Mouse (Mus musculus) lung, adult 2 months (tissue): ENCODE results near the gene Aifm2.

ENCODE experiments used
- CTCF ChIP-seq: fragments of 200-500 bp; IDR thresholded peaks from 2 replicates; pipeline ENCODE4 v1.5.1; 2011; ENCODE audit warnings: mild to moderate bottlenecking, low read length, control low read depth; ENCODE audit not compliant: insufficient read depth
- POLR2A ChIP-seq: fragments of 200-500 bp; IDR thresholded peaks from 2 replicates; pipeline ENCODE4 v1.6.1; 2011; ENCODE audit warnings: low read depth, mild to moderate bottlenecking, control low read depth, low read length, borderline replicate concordance; ENCODE audit errors: extremely low read depth

DNA sequence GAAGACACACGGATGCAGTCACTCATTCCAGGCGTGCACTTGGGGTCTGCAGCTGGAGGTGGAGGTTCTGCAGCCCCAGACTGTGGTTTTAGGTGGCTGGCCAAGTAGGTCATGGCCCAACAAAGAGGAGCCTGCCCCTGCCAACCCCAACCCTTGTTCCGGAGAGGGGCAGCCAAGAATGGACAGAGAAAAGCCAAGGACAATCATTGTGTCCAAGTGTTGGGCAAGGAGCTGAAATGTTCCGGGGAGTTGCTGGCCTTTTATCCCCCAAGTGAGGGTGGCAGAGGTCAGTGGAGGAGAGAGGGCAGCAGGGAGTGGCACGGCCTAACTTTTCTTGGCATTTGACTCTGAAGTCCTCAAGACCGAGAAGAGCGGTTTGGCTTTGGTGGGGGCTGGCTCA is 5.3 kb downstream of the Aifm2 start:
- TF ChIP-seq POLR2A (no peak), CTCF (no peak)
